Mouse (Mus musculus): ENCODE data around the gene Insrr.
"Not testable (repeated sequence)": the region's sequence is repeated elsewhere in the genome, so short reads cannot be mapped to it uniquely, and the experiment has no call there.

Gene Insrr

DNA sequence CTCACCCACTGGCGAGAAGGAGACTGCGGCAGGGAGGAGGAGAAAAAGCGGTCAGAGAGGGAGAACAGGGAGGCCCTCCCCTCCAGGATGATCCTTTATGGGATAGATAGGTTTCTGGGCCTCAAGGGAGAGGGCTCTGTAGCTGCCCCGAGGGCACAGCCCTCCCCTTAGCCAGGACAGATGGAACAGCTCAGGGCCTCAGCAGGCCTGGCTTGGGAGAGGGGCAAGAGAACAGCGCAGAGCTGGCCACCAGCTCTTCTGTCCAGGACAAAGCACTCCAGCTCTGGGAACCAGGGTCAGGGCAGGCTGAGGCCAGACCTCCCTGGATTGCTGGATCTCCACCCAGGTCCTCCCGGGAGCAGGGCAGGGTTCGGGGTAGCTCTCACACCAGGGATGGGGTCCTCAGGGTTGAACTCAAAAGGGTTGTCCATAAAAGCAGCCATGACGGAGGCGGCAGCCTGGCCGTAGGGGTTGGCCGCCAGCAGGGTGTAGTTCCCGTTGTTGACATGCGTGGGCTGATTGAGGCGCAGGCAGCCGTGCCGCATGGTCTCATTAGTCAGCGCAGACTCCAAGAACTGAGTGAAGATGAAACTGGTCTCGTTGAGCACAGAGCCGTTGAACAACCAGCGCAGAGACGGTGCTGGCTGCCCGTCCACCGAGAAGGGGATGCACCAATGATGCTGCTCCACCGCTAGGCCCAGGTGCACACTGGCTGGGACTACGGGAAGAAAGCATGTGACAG, 13.3 kb upstream of the Insrr start:
- no peak for DNase-seq

DNA sequence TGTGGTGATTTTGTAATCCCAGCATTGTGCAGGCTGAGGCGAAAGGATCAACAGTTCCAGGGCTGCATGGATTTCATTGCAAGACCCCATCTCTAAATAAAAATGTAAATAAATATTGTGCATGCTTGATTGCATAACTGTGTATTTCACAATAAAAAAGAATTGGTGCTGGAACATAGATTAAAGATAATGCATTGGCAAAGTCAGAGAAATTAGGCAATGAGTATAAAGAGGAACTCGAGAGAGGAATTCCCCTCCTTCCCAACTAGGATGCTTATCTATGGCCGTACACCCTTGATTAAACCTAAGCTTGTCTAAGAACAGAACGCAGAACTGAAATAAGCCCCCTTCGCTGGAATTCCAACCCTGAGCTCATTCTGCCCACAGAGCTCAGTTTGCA, 11.6 kb upstream of the Insrr start:
- DNase-seq = no peak

GRCm38 (mm10) chr3:87785626-87786214, 11.0 kb upstream of the Insrr start:
- no peak for DNase-seq

DNA sequence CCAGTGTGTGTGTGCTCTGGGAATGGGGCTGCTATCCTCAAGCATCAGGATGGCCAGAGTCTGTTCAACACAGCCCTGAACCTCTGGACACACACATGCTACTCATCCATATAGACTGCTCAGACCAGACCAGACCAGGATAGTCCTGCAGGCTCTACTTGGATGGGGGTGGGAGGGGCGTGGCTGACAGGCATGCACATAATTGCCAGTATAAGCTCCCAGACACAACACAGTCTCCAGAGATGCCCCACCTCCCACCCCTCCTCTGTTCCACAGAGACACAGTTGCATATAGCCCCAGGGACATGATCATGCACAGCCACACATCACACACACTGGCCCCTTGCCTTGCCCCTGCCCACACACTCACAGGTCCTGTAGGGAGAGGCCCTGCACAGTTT, 7.5 kb upstream of the Insrr start:
- no peak for DNase-seq

- DNase-seq = no peak
These were observed 7.0 kb upstream of the Insrr start for GRCm38 (mm10) chr3:87789768-87790167.

DNA sequence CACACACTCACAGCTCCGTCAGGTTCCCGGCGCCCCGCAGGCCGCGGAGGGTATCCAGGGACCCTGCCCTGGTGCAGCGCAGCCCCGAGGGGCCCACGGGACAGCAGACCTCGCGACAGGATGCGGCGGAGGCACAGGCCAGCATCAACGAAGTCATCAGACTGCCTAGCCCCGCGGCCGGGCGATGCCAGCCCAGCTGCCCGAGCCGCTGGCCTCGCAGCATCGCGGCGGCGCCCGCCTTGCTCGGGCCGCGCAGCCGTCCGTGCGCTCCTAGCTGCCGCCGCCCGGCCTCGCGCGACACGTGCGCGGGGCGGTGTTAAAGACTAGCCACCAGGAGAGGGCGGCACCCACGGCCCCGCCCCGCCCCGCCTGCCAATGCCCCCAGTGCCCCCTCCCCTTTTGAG, 1.8 kb upstream of the Insrr start, which contains the start of gene Ntrk1:
Gene Ntrk1, minus strand, starts transcription at position 241 of the 404 bp plus-strand sequence.
- peak; percentile 6 for DNase-seq

GRCm38 (mm10) chr3:87795336-87796277, 1.1 kb upstream of the Insrr start:
- DNase-seq = peak; percentile 64

DNA sequence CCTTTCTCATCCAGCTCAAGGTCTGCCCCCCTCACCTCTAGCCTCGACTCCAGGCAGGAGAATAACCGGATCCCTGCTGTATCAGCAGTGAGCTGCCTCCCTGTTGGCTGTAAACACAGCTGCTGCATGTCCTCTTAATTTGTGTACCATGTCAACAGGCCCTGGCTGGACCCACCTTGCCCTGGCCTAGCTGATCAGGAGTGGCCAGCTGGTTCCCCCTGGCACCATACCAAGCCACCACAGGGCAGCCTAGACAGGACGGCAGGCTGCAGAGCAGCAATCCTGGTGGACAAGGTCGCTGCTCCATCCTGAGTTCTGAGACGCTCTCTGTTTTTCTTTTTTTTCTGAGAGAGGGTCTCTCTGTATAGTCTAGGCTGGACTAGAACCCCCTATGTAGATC, 4.9 kb downstream of the Insrr start:
- no peak for DNase-seq

DNA sequence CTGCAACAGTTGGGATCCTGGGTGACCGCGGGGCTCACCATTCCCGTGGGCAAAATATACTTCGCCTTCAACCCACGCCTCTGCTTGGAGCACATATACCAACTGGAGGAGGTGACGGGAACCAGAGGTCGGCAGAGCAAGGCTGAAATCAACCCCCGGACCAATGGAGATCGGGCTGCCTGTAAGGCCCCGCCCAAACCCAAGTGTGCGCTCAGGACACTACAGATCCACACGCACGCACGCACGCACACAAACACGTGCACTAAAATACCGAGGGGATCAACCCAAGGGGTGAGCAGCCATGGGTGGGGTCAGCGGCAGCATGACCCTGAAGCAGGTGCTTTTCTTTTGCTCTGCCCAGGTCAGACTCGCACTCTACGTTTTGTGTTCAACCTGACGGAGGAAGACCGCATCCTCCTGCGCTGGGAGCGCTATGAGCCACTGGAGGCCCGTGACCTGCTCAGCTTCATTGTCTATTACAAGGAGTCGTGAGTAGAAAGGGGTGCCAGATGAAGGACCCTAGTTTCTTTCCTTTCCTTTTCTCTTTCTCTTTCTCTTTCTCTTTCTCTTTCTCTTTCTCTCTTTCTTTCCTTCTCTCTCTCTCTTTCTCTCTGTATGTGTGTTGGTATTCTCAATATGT, 7.4 kb downstream of the Insrr start:
- DNase-seq = no peak

GRCm38 (mm10) chr3:87809322-87809962, 12.7 kb downstream of the Insrr start:
- no peak for DNase-seq

DNA sequence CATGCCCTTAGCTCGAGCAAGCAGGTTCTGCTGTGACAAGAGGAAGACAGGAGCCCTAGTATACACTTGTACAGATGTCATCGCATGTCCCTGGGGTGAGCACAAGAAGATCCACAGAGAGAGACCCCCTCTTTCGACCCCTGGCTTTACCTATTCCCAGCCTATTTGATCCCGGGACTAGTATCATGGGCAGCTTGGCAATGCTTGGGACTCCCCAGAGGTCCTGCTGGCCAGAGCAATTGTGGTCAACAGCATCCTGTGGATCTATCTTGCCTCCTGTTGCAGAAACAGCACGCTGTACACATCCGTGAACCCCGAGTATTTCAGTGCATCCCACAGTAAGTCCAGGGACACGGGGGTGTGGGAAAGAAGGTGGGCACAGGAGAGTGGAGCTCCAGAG, 14.5 kb downstream of the Insrr start:
- no peak for DNase-seq

DNA sequence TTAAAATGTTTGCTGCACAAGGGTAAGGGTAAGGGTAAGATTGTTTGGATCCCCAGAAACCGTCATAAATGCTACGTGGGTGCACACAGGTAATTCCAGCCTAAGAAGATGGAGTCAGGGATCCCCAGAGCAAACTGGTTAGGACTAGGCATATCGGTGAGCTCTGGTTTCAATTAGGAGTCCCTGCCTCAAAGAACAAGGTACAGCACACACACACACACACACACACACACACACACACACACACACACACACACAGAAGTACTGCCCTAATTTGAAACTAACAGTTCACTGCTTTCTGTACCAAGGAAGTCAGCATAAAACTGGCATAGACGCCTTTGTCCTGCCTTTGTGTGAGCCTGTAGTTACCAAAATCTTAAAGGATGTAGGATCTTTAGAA, 15.7 kb downstream of the Insrr start:
- no peak for DNase-seq

DNA sequence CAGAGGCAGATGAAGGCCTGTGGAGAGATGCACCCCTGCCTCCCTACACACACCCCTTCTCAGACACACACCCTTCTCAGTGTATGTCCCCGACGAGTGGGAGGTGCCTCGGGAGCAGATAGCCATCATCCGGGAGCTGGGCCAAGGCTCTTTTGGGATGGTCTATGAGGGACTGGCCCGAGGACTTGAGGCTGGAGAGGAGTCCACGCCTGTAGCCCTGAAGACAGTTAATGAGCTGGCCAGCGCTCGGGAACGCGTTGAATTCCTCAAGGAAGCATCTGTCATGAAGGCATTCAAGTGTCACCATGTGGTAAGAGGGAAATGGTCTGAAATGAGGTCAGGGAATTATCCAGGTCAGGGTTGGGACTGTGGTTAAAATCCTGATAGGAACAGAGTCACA, 16.1 kb downstream of the Insrr start:
- no peak for DNase-seq

- no peak for DNase-seq
These were observed 19.4 kb downstream of the Insrr start for GRCm38 (mm10) chr3:87816166-87816565.

GRCm38 (mm10) chr3:87816646-87817093, 19.9 kb downstream of the Insrr start:
- peak; percentile 76 for DNase-seq

DNA sequence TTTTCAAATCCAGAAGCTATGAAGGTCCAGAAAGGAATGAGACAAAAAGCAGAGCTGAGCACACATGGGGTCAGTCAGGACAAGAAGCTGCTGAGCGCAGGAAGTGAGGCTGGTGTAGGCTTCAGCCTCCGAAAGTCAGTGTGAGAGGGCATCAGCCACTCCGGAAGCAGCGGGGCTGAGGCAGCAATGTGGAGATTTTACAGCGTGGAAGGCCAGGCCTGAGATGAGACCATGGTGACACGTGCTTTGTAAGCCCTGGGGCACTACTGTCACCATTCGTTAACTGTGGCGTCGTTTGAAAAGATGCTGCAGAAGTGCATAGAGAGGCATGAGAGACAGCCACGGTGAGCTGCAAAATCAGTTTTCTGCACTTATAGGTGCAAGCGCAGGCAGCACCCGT, 21.5 kb downstream of the Insrr start:
- DNase-seq = no peak

GRCm38 (mm10) chr3:87824206-87824605, 27.5 kb downstream of the Insrr start, which contains the start of gene Pear1:
Gene Pear1, minus strand, starts transcription at chr3:87824306.
- not testable (repeated sequence) for DNase-seq

GRCm38 (mm10) chr3:87828435-87828834, 31.7 kb downstream of the Insrr start:
- DNase-seq = no peak

DNA sequence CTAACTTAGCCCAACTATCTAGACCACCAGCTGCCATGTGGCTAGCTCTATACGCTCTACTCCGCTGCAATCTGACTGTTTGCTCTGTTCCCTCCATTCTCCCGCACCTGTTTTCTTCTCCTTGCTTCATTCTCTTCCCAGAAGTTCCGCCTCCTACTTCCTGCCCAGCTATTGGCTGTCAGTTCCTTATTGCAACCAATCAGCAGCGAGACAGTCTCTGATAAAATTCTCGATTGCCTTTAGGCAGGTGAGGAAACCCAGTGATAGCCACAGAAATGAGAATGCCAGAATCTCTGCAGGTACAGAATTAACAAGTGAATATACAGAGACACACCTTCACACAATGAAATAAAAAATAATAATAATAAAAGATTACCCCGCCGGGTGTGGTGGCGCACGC, 32.3 kb downstream of the Insrr start:
- DNase-seq = peak; percentile 32

- no peak for DNase-seq
These were observed 35.5 kb downstream of the Insrr start for GRCm38 (mm10) chr3:87832109-87832859.

DNA sequence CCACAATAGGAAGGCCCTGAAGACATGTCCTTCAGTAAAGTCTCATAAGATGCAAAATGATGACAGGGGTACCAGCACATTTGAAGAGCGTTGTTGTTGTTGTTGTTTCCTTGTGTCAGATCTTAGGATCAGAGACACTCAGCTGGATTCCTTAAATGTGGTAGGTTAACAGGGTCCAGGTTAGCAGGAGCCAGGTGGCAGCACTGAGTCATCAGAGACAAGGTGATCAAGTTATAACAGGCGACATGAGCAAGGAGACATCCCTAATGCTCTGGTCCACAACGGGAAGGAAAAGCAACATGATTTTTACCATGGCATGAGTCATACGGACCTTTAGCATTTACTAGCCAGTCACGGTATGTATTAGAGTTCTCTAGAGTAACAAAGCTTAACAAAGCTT, 36.7 kb downstream of the Insrr start:
- DNase-seq = peak; percentile 66

DNA sequence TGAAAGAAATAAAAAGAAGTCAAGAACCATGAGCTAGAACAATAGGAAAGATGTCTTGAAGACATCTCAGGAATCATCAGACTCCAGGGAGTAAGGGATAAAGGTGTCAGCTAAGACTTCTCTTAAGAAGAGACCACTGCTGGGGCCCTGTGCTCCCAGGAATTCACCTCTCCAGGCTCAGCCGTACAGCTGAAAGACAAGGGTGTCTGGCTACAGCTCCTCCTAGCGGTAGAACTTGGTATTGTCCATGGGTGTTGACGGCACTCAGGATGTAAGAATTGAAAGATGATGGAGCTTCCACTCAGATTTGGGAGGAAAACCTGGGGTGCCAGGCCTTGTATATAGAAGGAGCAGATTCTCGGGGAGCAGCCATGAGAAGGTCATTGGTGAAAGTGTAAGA, 41.9 kb downstream of the Insrr start:
- DNase-seq = peak; percentile 85
